Mouse (Mus musculus): Measurements from ENCODE around the gene Zfp936. TPM values are rescaled to one million over a fixed set of nuclear protein-coding genes. Genes with fewer than 3 reads are reported as not detected.
"Not testable (repeated sequence)": the region's sequence is repeated elsewhere in the genome, so short reads cannot be mapped to it uniquely, and the experiment has no call there.

Zfp936 gene
- not detected in 2 replicates for polyA plus RNA-seq (2014; fragmentation: Nextera tagmentation; extraction: Ambion mirVana)

GRCm38 (mm10) chr7:43113929-43114328, at the start of gene Zfp936:
TSS of gene Zfp936 (plus strand) at chr7:43114229.
- H3K27me3 ChIP-seq (ENCODE audit: control insufficient read depth, insufficient read depth, low read length); ATAC-seq (ENCODE audit: insufficient number of reproducible peaks, insufficient read depth, low FRiP score, low read depth); H3K27ac ChIP-seq (replicated peaks in 1 of 2; ENCODE audit: control insufficient read depth in 1 of 2, insufficient read depth in 1 of 2, low read depth in 2 of 2, low read length in 2 of 2); H3K4me1 ChIP-seq (ENCODE audit: control insufficient read depth in 2 of 2, insufficient read depth in 2 of 2, low read length in 2 of 2); H3K36me3 ChIP-seq (ENCODE audit: control insufficient read depth, insufficient read depth, low read length); H3K4me2 ChIP-seq (ENCODE audit: low read length); H3K9ac ChIP-seq (ENCODE audit: low read length); H3K9me3 ChIP-seq (ENCODE audit: control insufficient read depth, low read length); H3K4me3 ChIP-seq (ENCODE audit: control insufficient read depth in 1 of 2, insufficient read depth in 1 of 2, low read depth in 1 of 2, low read length in 2 of 2): not testable (repeated sequence)
- WGBS = 81% methylated on average over 10 of the region's 10 CpGs

GRCm38 (mm10) chr7:43077831-43078230, 36.2 kb upstream of the Zfp936 start:
- ATAC-seq (ENCODE audit: insufficient number of reproducible peaks, insufficient read depth, low FRiP score, low read depth) = no peak
- 82% methylated on average over 8 of the region's 8 CpGs for WGBS

GRCm38 (mm10) chr7:43128691-43129090, 14.7 kb downstream of the Zfp936 start:
- 82% methylated on average over 12 of the region's 15 CpGs for WGBS
- H3K27me3 ChIP-seq (ENCODE audit: control insufficient read depth, insufficient read depth, low read length); H3K27ac ChIP-seq (replicated peaks in 1 of 2; ENCODE audit: control insufficient read depth in 1 of 2, insufficient read depth in 1 of 2, low read depth in 2 of 2, low read length in 2 of 2); H3K36me3 ChIP-seq (ENCODE audit: control insufficient read depth, insufficient read depth, low read length); H3K9ac ChIP-seq (ENCODE audit: low read length); ATAC-seq (ENCODE audit: insufficient number of reproducible peaks, insufficient read depth, low FRiP score, low read depth); H3K4me1 ChIP-seq (ENCODE audit: control insufficient read depth in 2 of 2, insufficient read depth in 2 of 2, low read length in 2 of 2); H3K4me3 ChIP-seq (ENCODE audit: control insufficient read depth in 1 of 2, insufficient read depth in 1 of 2, low read depth in 1 of 2, low read length in 2 of 2); H3K4me2 ChIP-seq (ENCODE audit: low read length): not testable (repeated sequence)
- peaks cover 33% of the 10 kb centered on the region for H3K9me3 ChIP-seq (ENCODE audit: control insufficient read depth, low read length)

More at GRCm38 (mm10) chr7:43077831-43078230, 36.2 kb upstream of the Zfp936 start:
- Histone ChIP-seq H3K4me2 (ENCODE audit: low read length) (no peak overlapping the region), H3K27me3 (ENCODE audit: control insufficient read depth, insufficient read depth, low read length) (no peaks in the 10 kb centered on the region), H3K36me3 (ENCODE audit: control insufficient read depth, insufficient read depth, low read length) (no peaks in the 10 kb centered on the region), H3K9ac (ENCODE audit: low read length) (no peak overlapping the region), H3K27ac (replicated peaks in 1 of 2; ENCODE audit: control insufficient read depth in 1 of 2, insufficient read depth in 1 of 2, low read depth in 2 of 2, low read length in 2 of 2) (no peak overlapping the region), H3K9me3 (ENCODE audit: control insufficient read depth, low read length) (0 out of 2 replicates have a peak, but pooled peaks cover 3% of the 10 kb centered on the region), H3K4me1 (ENCODE audit: control insufficient read depth in 2 of 2, insufficient read depth in 2 of 2, low read length in 2 of 2) (no peaks in the 10 kb centered on the region), H3K4me3 (ENCODE audit: control insufficient read depth in 1 of 2, insufficient read depth in 1 of 2, low read depth in 1 of 2, low read length in 2 of 2) (no peak overlapping the region)

- not testable (repeated sequence) for H3K27me3 ChIP-seq (ENCODE audit: control insufficient read depth, insufficient read depth, low read length); H3K27ac ChIP-seq (replicated peaks in 1 of 2; ENCODE audit: control insufficient read depth in 1 of 2, insufficient read depth in 1 of 2, low read depth in 2 of 2, low read length in 2 of 2)
These were observed 50.1 kb downstream of the Zfp936 start for GRCm38 (mm10) chr7:43164121-43164520.

GRCm38 (mm10) chr7:43167101-43167500, 53.1 kb downstream of the Zfp936 start:
- not testable (repeated sequence) for H3K27ac ChIP-seq (replicated peaks in 1 of 2; ENCODE audit: control insufficient read depth in 1 of 2, insufficient read depth in 1 of 2, low read depth in 2 of 2, low read length in 2 of 2); H3K9ac ChIP-seq (ENCODE audit: low read length); H3K27me3 ChIP-seq (ENCODE audit: control insufficient read depth, insufficient read depth, low read length); H3K4me3 ChIP-seq (ENCODE audit: control insufficient read depth in 1 of 2, insufficient read depth in 1 of 2, low read depth in 1 of 2, low read length in 2 of 2); H3K4me2 ChIP-seq (ENCODE audit: low read length); ATAC-seq (ENCODE audit: insufficient number of reproducible peaks, insufficient read depth, low FRiP score, low read depth); H3K4me1 ChIP-seq (ENCODE audit: control insufficient read depth in 2 of 2, insufficient read depth in 2 of 2, low read length in 2 of 2); H3K36me3 ChIP-seq (ENCODE audit: control insufficient read depth, insufficient read depth, low read length)
- 80% methylated on average over 4 of the region's 4 CpGs for WGBS
- H3K9me3 ChIP-seq (ENCODE audit: control insufficient read depth, low read length) = peaks cover 61% of the 10 kb centered on the region

More at GRCm38 (mm10) chr7:43164121-43164520, 50.1 kb downstream of the Zfp936 start:
- ATAC-seq (ENCODE audit: insufficient number of reproducible peaks, insufficient read depth, low FRiP score, low read depth); H3K36me3 ChIP-seq (ENCODE audit: control insufficient read depth, insufficient read depth, low read length); H3K4me2 ChIP-seq (ENCODE audit: low read length); H3K9ac ChIP-seq (ENCODE audit: low read length); H3K4me3 ChIP-seq (ENCODE audit: control insufficient read depth in 1 of 2, insufficient read depth in 1 of 2, low read depth in 1 of 2, low read length in 2 of 2); H3K4me1 ChIP-seq (ENCODE audit: control insufficient read depth in 2 of 2, insufficient read depth in 2 of 2, low read length in 2 of 2): not testable (repeated sequence)
- 63% methylated on average over 4 of the region's 4 CpGs for WGBS
- H3K9me3 ChIP-seq (ENCODE audit: control insufficient read depth, low read length) = peaks cover 61% of the 10 kb centered on the region

- H3K9me3 ChIP-seq (ENCODE audit: control insufficient read depth, low read length) = peaks cover 58% of the 10 kb centered on the region
These were observed 53.8 kb downstream of the Zfp936 start for GRCm38 (mm10) chr7:43167811-43168210.

GRCm38 (mm10) chr7:43168212-43168611, 54.2 kb downstream of the Zfp936 start:
- H3K4me2 ChIP-seq (ENCODE audit: low read length); H3K4me3 ChIP-seq (ENCODE audit: control insufficient read depth in 1 of 2, insufficient read depth in 1 of 2, low read depth in 1 of 2, low read length in 2 of 2); H3K27me3 ChIP-seq (ENCODE audit: control insufficient read depth, insufficient read depth, low read length); H3K4me1 ChIP-seq (ENCODE audit: control insufficient read depth in 2 of 2, insufficient read depth in 2 of 2, low read length in 2 of 2); H3K9ac ChIP-seq (ENCODE audit: low read length); H3K36me3 ChIP-seq (ENCODE audit: control insufficient read depth, insufficient read depth, low read length); H3K27ac ChIP-seq (replicated peaks in 1 of 2; ENCODE audit: control insufficient read depth in 1 of 2, insufficient read depth in 1 of 2, low read depth in 2 of 2, low read length in 2 of 2); ATAC-seq (ENCODE audit: insufficient number of reproducible peaks, insufficient read depth, low FRiP score, low read depth): not testable (repeated sequence)
- H3K9me3 ChIP-seq (ENCODE audit: control insufficient read depth, low read length) = peaks cover 54% of the 10 kb centered on the region
- WGBS = 32% methylated on average over 1 of the region's 1 CpGs

More at GRCm38 (mm10) chr7:43167811-43168210, 53.8 kb downstream of the Zfp936 start:
- not testable (repeated sequence) for H3K27me3 ChIP-seq (ENCODE audit: control insufficient read depth, insufficient read depth, low read length); H3K27ac ChIP-seq (replicated peaks in 1 of 2; ENCODE audit: control insufficient read depth in 1 of 2, insufficient read depth in 1 of 2, low read depth in 2 of 2, low read length in 2 of 2); H3K4me3 ChIP-seq (ENCODE audit: control insufficient read depth in 1 of 2, insufficient read depth in 1 of 2, low read depth in 1 of 2, low read length in 2 of 2); H3K36me3 ChIP-seq (ENCODE audit: control insufficient read depth, insufficient read depth, low read length); H3K4me1 ChIP-seq (ENCODE audit: control insufficient read depth in 2 of 2, insufficient read depth in 2 of 2, low read length in 2 of 2); H3K4me2 ChIP-seq (ENCODE audit: low read length); H3K9ac ChIP-seq (ENCODE audit: low read length); ATAC-seq (ENCODE audit: insufficient number of reproducible peaks, insufficient read depth, low FRiP score, low read depth)
- WGBS = 82% methylated on average over 1 of the region's 1 CpGs

- WGBS = 83% methylated on average over 14 of the region's 14 CpGs
These were observed 63.1 kb downstream of the Zfp936 start for GRCm38 (mm10) chr7:43177003-43177702.

More at GRCm38 (mm10) chr7:43177003-43177702, 63.1 kb downstream of the Zfp936 start:
- no peaks in the 10 kb centered on the region for H3K4me1 ChIP-seq (ENCODE audit: control insufficient read depth in 2 of 2, insufficient read depth in 2 of 2, low read length in 2 of 2)
- H3K9ac ChIP-seq (ENCODE audit: low read length) = no peak overlapping the region
- peaks cover 46% of the 10 kb centered on the region for H3K9me3 ChIP-seq (ENCODE audit: control insufficient read depth, low read length)
- H3K4me2 ChIP-seq (ENCODE audit: low read length) = no peak overlapping the region
- H3K27me3 ChIP-seq (ENCODE audit: control insufficient read depth, insufficient read depth, low read length) = no peaks in the 10 kb centered on the region
- ATAC-seq (ENCODE audit: insufficient number of reproducible peaks, insufficient read depth, low FRiP score, low read depth) = peak; percentile 47; the same call in 1 of the 2 replicates
- H3K4me3 ChIP-seq (ENCODE audit: control insufficient read depth in 1 of 2, insufficient read depth in 1 of 2, low read depth in 1 of 2, low read length in 2 of 2) = no peak overlapping the region
- H3K27ac ChIP-seq (replicated peaks in 1 of 2; ENCODE audit: control insufficient read depth in 1 of 2, insufficient read depth in 1 of 2, low read depth in 2 of 2, low read length in 2 of 2) = no peak overlapping the region
- H3K36me3 ChIP-seq (ENCODE audit: control insufficient read depth, insufficient read depth, low read length) = no peaks in the 10 kb centered on the region

All from heart, embryonic 14.5 days (tissue).